Mouse (Mus musculus): ENCODE data around the gene P2ry12.
A peak's percentile ranks its signal among the peaks of the same experiment; 100 is the strongest.

P2ry12 gene

GRCm38 (mm10) chr3:59262704-59263103 is at the start of gene P2ry12:
P2ry12 (minus strand) TSS chr3:59262871.
- DNase-seq (ENCODE audit: low spot score in 2 of 2), result no peak

GRCm38 (mm10) chr3:59305518-59305917 is 42.8 kb upstream of the P2ry12 start:
- DNase-seq (ENCODE audit: low spot score in 2 of 2), result no peak

- no peak for DNase-seq (ENCODE audit: low spot score in 2 of 2)
Observed at GRCm38 (mm10) chr3:59304944-59305343, 42.3 kb upstream of the P2ry12 start.

- DNase-seq (ENCODE audit: low spot score in 2 of 2), result no peak
Observed at GRCm38 (mm10) chr3:59297653-59298052, 35.0 kb upstream of the P2ry12 start.

- no peak for DNase-seq (ENCODE audit: low spot score in 2 of 2)
Observed at GRCm38 (mm10) chr3:59296563-59297130, 34.0 kb upstream of the P2ry12 start.

GRCm38 (mm10) chr3:59295699-59296562 is 33.3 kb upstream of the P2ry12 start:
- no peak for DNase-seq (ENCODE audit: low spot score in 2 of 2)

GRCm38 (mm10) chr3:59293437-59294199 is 30.9 kb upstream of the P2ry12 start:
- no peak for DNase-seq (ENCODE audit: low spot score in 2 of 2)

GRCm38 (mm10) chr3:59290551-59290950 is 27.9 kb upstream of the P2ry12 start:
- DNase-seq (ENCODE audit: low spot score in 2 of 2), result no peak

- DNase-seq (ENCODE audit: low spot score in 2 of 2), result no peak
Observed at GRCm38 (mm10) chr3:59278620-59279019, 15.9 kb upstream of the P2ry12 start.

GRCm38 (mm10) chr3:59278254-59278533 is 15.5 kb upstream of the P2ry12 start:
- no peak for DNase-seq (ENCODE audit: low spot score in 2 of 2)

GRCm38 (mm10) chr3:59277502-59278253 is 15.0 kb upstream of the P2ry12 start:
- no peak for DNase-seq (ENCODE audit: low spot score in 2 of 2)

GRCm38 (mm10) chr3:59270811-59271210 is 8.1 kb upstream of the P2ry12 start:
- DNase-seq (ENCODE audit: low spot score in 2 of 2), result no peak

GRCm38 (mm10) chr3:59263988-59264387 is 1.3 kb upstream of the P2ry12 start:
- DNase-seq (ENCODE audit: low spot score in 2 of 2), result no peak

GRCm38 (mm10) chr3:59263417-59263816 is 746 bp upstream of the P2ry12 start:
- DNase-seq (ENCODE audit: low spot score in 2 of 2), result no peak

- DNase-seq (ENCODE audit: low spot score in 2 of 2), result no peak
Observed at GRCm38 (mm10) chr3:59261709-59262472, 780 bp downstream of the P2ry12 start.

- no peak for DNase-seq (ENCODE audit: low spot score in 2 of 2)
Observed at GRCm38 (mm10) chr3:59260745-59261144, 1.9 kb downstream of the P2ry12 start.

GRCm38 (mm10) chr3:59257740-59258664 is 4.7 kb downstream of the P2ry12 start:
- peak; percentile 26 to 30 for DNase-seq (ENCODE audit: low spot score in 2 of 2)

- DNase-seq (ENCODE audit: low spot score in 2 of 2), result no peak
Observed at GRCm38 (mm10) chr3:59250454-59250853, 12.2 kb downstream of the P2ry12 start.

GRCm38 (mm10) chr3:59248031-59248430 is 14.6 kb downstream of the P2ry12 start:
- no peak for DNase-seq (ENCODE audit: low spot score in 2 of 2)

GRCm38 (mm10) chr3:59243384-59243783 is 19.3 kb downstream of the P2ry12 start:
- DNase-seq (ENCODE audit: low spot score in 2 of 2), result peak; percentile 80 to 87

Measured in frontal cortex, postnatal 36 days (tissue).